8 mouse cellular contexts compared by ENCODE assay signal in genomic region chr14:60252004-60253000, GRCm38 (mm10). TPM values are rescaled to one million over a fixed set of nuclear protein-coding genes. Genes with fewer than 3 reads are reported as not detected.
DNase-seq lines count a peak whose midpoint lies in the region; ATAC-seq and TF ChIP-seq lines count a peak whose summit lies in the region.

No protein-coding gene starts in this region.

- no peaks in the 10 kb centered on the region for H3K27me3 ChIP-seq in hindbrain, embryonic 15.5 days
- no peaks in the 10 kb centered on the region for H3K27me3 ChIP-seq in lung, postnatal 0 days (replicated peaks; ENCODE audit: insufficient read depth, low read length)

- H3K4me1 ChIP-seq in ES-E14 (ENCODE audit: control insufficient read depth in 2 of 2, insufficient read depth in 2 of 2, low read length in 2 of 2, poor library complexity in 1 of 2), result peaks cover 0 to 3% of the 10 kb centered on the region in 2 experiments; a peak in 1 of 4 replicates
- H3K4me1 ChIP-seq in hindbrain, embryonic 15.5 days (replicated peaks), result peaks cover 25% of the 10 kb centered on the region
- peaks cover 3% of the 10 kb centered on the region; the same call in 1 of the 2 replicates for H3K4me1 ChIP-seq in lung, postnatal 0 days (ENCODE audit: insufficient read depth, low read depth, low read length)

- peak overlapping the region; percentile 87 for H3K4me2 ChIP-seq in hindbrain, embryonic 15.5 days
- peak overlapping the region; percentile 80 for H3K4me2 ChIP-seq in lung, postnatal 0 days (replicated peaks; ENCODE audit: low read depth, low read length)

- peak overlapping the region; percentile 99 for H3K27ac ChIP-seq in layer of hippocampus, adult 2 months
- peak overlapping the region; percentile 54; the same call in 1 of the 2 replicates for H3K27ac ChIP-seq in ES-E14 (ENCODE audit: insufficient read depth, low read depth, low read length, poor library complexity, severe bottlenecking)
- peak overlapping the region; percentile 95 for H3K27ac ChIP-seq in hindbrain, embryonic 15.5 days (replicated peaks)
- H3K27ac ChIP-seq in lung, postnatal 0 days (ENCODE audit: low read length), result peak overlapping the region; percentile 93

- H3K36me3 ChIP-seq in ES-E14 (ENCODE audit: control insufficient read depth, insufficient read depth, low read length, poor library complexity, severe bottlenecking), result no peaks in the 10 kb centered on the region
- H3K36me3 ChIP-seq in hindbrain, embryonic 15.5 days, result no peaks in the 10 kb centered on the region
- H3K36me3 ChIP-seq in lung, postnatal 0 days (ENCODE audit: insufficient read depth, low read length), result no peaks in the 10 kb centered on the region

- H3K9ac ChIP-seq in ES-E14 (ENCODE audit: insufficient read depth, low read depth, low read length, poor library complexity, severe bottlenecking), result peak overlapping the region; percentile 93
- H3K9ac ChIP-seq in hindbrain, embryonic 15.5 days, result peak overlapping the region; percentile 97
- peak overlapping the region; percentile 78 for H3K9ac ChIP-seq in lung, postnatal 0 days (replicated peaks; ENCODE audit: low read depth)

- no peak for TF ChIP-seq EP300 in lung, postnatal 0 days (IDR thresholded peaks at IDR 0.05)

- TF ChIP-seq CTCF in layer of hippocampus, adult 2 months (conservative IDR thresholded peaks at IDR 0.05), result peak; percentile 47
- peak; percentile 4; the same call in 1 of the 2 replicates for TF ChIP-seq CTCF in lung, postnatal 0 days (IDR thresholded peaks at IDR 0.05)

- H3K9me3 ChIP-seq in ES-E14 (ENCODE audit: control insufficient read depth, insufficient read depth, low read depth, low read length), result no peaks in the 10 kb centered on the region
- no peaks in the 10 kb centered on the region for H3K9me3 ChIP-seq in hindbrain, embryonic 15.5 days
- H3K9me3 ChIP-seq in lung, postnatal 0 days (ENCODE audit: low read length), result no peaks in the 10 kb centered on the region

- peak in 1 of 2 experiments; percentile 16 for DNase-seq in layer of hippocampus, adult 2 months (ENCODE audit: low spot score in 2 of 2)
- no peak for DNase-seq in layer of hippocampus, postnatal 36 days
- DNase-seq in ES-E14 (ENCODE audit: low read depth, low spot score) (no peak), adipocyte (ENCODE audit: low spot score) (no peak)
- peak; percentile 7 for DNase-seq in embryo, embryonic 9.5 days (ENCODE audit: extremely low spot score)
- no peak for DNase-seq in lung, postnatal 0 days (ENCODE audit: low spot score)
- DNase-seq in urinary bladder, postnatal 14 days (ENCODE audit: low spot score), result no peak

- no peak for ATAC-seq in hindbrain, embryonic 15.5 days (ENCODE audit: low FRiP score, low read depth)
- ATAC-seq in lung, postnatal 0 days, result no peak; the same call in 1 of the 2 replicates

- peak overlapping the region; percentile 100 for H3K4me3 ChIP-seq in layer of hippocampus, adult 2 months
- H3K4me3 ChIP-seq in ES-E14 (ENCODE audit: insufficient read depth in 1 of 2, low read depth in 1 of 2, low read length in 2 of 2, poor library complexity in 1 of 2, severe bottlenecking in 1 of 2), result peak overlapping the region; percentile 76 to 85
- H3K4me3 ChIP-seq in hindbrain, embryonic 15.5 days, result peak overlapping the region; percentile 83
- H3K4me3 ChIP-seq in lung, postnatal 0 days (ENCODE audit: low read depth, low read length), result peak overlapping the region; percentile 76

- 20% methylated on average over 15 of the region's 15 CpGs for WGBS in hindbrain, embryonic 15.5 days
- WGBS in lung, postnatal 0 days, result 17% methylated on average over 15 of the region's 15 CpGs

- in situ Hi-C loops in ES-E14 (cut with MboI; ENCODE audit: low sequenced_read_pairs in 2 of 2, unreplicated experiment in 2 of 2), result no loop called here

TF ChIP-seq in ES-E14, 5 proteins besides CTCF, POLR2A, EP300 and RAD21:
- no peak for TF ChIP-seq MAFK (IDR thresholded peaks at IDR 0.05; ENCODE audit: insufficient read depth, low read depth, low read length)
- TF ChIP-seq ZC3H11A (IDR thresholded peaks at IDR 0.05; ENCODE audit: borderline replicate concordance, low read depth, low read length), result no peak
- no peak for TF ChIP-seq CHD2 (IDR thresholded peaks at IDR 0.05; ENCODE audit: low read depth, low read length)
- TF ChIP-seq HCFC1 (IDR thresholded peaks at IDR 0.05; ENCODE audit: borderline replicate concordance, insufficient read depth, low read length), result no peak
- TF ChIP-seq ZNF384 (IDR thresholded peaks at IDR 0.05; ENCODE audit: low read depth, low read length), result no peak
TF ChIP-seq in ES-E14: peak in this region for 0.

RNA-seq across cellular contexts. Expression of gene Gm49336, which starts 1.0 kb away (rescaled TPM):
- 10 to 100 TPM; 70.8 to 73.8 TPM for total RNA-seq in layer of hippocampus, adult 2 months (2021)
- total RNA-seq in layer of hippocampus, postnatal 36 days (2021), result 10 to 100 TPM; 70.5 to 75.3 TPM
- total RNA-seq in ES-E14 (2012; rRNA removed), result 29.6 and 39.4 TPM in 2 replicates
- polyA plus RNA-seq in hindbrain, embryonic 15.5 days (2015; fragmentation: Nextera tagmentation; extraction: Ambion mirVana), result 44.7 and 47.3 TPM in 2 replicates
- polyA plus RNA-seq in lung, postnatal 0 days (2015; fragmentation: Nextera tagmentation; extraction: Ambion mirVana), result 19.6 and 22.5 TPM in 2 replicates

RNA-seq across cellular contexts. Expression of gene Nupl1, which starts 1.1 kb away (rescaled TPM):
- total RNA-seq in layer of hippocampus, adult 2 months (2021), result under 1 TPM in 1 of 2 experiments, not detected in 1; 0.23 TPM
- not detected for total RNA-seq in layer of hippocampus, postnatal 36 days (2021)
- not detected in 2 replicates for total RNA-seq in ES-E14 (2012; rRNA removed)
- polyA plus RNA-seq in hindbrain, embryonic 15.5 days (2015; fragmentation: Nextera tagmentation; extraction: Ambion mirVana), result 0.08 TPM in 2 replicates
- polyA plus RNA-seq in lung, postnatal 0 days (2015; fragmentation: Nextera tagmentation; extraction: Ambion mirVana), result not detected in 2 replicates

RNA-seq across cellular contexts. Expression of gene Mtmr6, which starts 12.7 kb away (rescaled TPM):
- 100 to 1,000 TPM; 103 to 105 TPM for total RNA-seq in layer of hippocampus, adult 2 months (2021)
- total RNA-seq in layer of hippocampus, postnatal 36 days (2021), result 100 to 1,000 TPM; 109 to 110 TPM
- total RNA-seq in ES-E14 (2012; rRNA removed), result 6.5 and 8.4 TPM in 2 replicates
- polyA plus RNA-seq in hindbrain, embryonic 15.5 days (2015; fragmentation: Nextera tagmentation; extraction: Ambion mirVana), result 57.0 and 57.3 TPM in 2 replicates
- 39.7 and 42.7 TPM in 2 replicates for polyA plus RNA-seq in lung, postnatal 0 days (2015; fragmentation: Nextera tagmentation; extraction: Ambion mirVana)

RNA-seq across cellular contexts. Expression of gene Atp8a2, which starts 55.3 kb away (rescaled TPM):
- 10 to 100 TPM; 45.3 to 46.9 TPM for total RNA-seq in layer of hippocampus, adult 2 months (2021)
- 10 to 100 TPM; 45.1 to 51.3 TPM for total RNA-seq in layer of hippocampus, postnatal 36 days (2021)
- 0.62 and 1.1 TPM in 2 replicates for total RNA-seq in ES-E14 (2012; rRNA removed)
- polyA plus RNA-seq in hindbrain, embryonic 15.5 days (2015; fragmentation: Nextera tagmentation; extraction: Ambion mirVana), result 42.8 and 46.8 TPM in 2 replicates
- polyA plus RNA-seq in lung, postnatal 0 days (2015; fragmentation: Nextera tagmentation; extraction: Ambion mirVana), result 0.25 and 0.54 TPM in 2 replicates

Comparison
In these comparisons a context has a peak if more than half of its experiments do, and no peak if none do; other contexts are left out.
1. RNA of gene Mtmr6, which starts 12.7 kb away (total RNA-seq): 109 to 110 TPM in layer of hippocampus, postnatal 36 days and 103 to 105 TPM in layer of hippocampus, adult 2 months; 6.5 to 8.4 TPM in ES-E14; every median in the first group is over 10 times any median in the second.
2. Peak in every context shown above with its lines, with median percentiles within 50 percentile points of each other: H3K27ac ChIP-seq, H3K4me3 ChIP-seq and H3K9ac ChIP-seq.